Mouse (Mus musculus) liver (tissue): ENCODE data around the gene B4galt3.

Experiments
- DNase-seq: peaks from one replicate; pipeline ENCODE4 v3.0.0-alpha.2; 2020; ENCODE audit warnings: mixed read lengths

Gene B4galt3

DNA sequence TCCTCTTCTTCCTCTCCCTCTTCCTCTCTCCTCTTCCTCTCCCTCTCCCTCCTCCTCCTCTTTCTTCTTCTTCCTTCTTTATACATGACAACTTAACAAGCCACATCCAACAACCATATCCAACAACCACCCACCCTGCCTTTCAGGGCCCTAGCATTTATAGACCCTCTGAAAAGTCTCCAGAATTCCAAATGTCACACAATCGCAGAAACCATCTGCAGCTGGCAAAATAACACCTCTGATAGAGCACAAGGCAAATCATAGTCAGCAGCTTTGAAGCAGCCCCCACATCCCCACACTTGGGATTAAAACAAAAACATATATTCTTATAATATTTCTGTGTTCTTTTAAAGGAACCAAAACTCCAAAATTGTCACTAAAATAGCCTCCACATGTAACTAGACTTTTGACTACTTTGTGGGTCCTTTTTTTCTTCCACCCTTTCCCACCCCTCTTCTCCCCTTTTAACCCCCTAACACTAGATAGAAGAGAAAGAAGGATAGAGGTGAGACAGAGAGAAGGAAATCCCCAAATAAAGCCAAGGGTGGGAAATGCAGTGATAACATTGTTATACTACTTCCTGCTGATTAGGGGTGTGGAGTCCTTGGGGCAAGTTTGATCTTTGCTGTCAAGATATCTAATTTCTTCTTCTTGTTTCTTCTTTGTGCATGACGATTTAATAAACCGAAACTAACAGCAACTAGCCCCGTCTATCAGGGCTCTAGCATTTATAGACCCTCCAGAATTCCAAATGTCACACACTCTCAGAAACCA lies 4.0 kb upstream of the B4galt3 start:
- no peak for DNase-seq

DNA sequence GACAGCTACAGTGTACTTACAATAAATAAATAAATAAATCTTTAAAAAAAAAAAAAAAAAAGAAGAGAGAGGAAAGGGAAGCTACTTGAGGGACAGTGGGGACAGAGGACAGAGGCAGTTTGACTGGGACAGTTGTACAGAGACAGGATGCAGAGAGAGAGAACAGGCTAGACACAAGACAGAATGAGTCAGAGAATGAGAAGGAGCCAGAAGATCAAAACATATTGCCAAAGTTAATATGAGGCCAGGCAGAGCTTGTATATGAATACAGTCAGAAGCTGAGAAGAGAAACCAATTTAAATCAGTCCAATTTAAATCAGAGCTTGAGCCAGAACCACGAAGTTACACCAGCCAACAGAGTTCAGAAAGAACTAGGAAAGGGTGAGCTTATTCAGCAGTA lies 1.8 kb upstream of the B4galt3 start:
- DNase-seq: no peak

DNA sequence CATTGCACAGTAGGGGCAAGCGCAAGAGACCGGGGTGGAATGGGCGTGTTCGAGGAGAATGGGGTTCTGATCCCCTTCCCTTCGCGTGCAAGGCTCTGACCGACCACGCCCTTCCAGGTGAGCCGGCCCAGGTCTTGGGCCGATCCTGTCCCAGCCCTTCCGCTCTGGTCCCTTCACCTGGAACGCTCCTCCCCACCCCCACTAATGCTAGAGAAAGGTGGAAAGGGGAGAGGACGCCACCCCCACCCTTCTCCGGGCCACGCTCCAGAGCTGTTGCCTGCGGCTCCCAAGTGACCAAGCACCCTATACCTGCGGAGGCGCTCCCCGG lies 409 bp downstream of the B4galt3 start:
- DNase-seq: peak; percentile 68

DNA sequence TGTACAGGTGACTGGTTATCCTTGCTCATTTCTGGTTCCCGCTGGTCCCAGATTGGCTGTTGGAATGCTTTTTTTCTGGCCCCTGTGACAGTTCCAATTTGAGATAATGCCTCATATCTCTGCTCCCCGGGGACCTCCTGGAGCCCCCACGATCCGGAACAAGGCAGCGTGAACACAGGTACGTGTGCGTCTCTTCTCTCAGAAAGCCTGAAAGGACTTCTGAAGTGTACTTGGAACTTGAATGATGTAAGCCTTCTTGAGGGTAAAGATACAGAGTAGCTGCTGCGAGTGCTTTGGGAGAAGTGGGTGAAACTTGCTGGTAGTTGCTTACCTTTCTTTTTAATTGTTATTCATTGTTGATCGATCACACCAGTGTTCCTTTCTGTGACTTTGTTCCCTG lies 1.1 kb downstream of the B4galt3 start:
- peak; percentile 46 for DNase-seq

DNA sequence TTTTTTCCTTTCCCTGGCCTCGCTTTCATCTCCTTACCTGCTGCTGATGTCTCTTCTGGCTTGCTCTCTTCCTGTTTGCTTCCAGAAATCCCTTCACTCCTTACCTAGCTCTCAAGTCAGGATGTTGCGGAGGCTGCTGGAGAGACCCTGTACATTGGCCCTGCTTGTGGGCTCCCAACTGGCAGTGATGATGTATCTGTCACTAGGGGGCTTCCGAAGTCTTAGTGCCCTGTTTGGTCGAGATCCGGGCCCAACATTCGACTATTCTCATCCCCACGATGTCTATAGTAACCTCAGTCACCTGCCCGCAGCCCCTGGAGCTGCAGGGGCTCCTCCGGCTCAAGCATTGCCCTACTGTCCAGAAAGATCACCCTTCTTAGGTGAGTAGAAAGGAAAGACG lies 1.5 kb downstream of the B4galt3 start:
- DNase-seq: no peak

DNA sequence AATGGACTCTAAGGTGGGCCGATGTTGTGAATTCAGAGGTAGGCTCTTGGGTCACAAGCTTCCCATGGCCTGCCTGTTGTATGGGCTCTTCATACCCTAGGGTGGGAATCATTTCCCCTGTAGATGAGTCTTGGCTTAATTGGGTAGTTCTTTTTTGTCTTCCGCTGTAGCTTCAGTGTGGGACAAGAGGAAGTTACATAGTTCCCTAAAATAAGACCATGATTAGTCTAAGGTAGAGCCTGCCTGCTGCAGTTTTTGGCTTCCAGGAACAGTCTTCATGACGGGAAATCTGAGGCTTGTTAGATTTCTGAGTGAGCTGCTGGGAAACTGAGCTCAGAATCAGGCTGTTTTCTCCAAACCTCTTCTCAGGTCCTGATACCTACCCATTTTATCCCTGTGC lies 2.0 kb downstream of the B4galt3 start:
- DNase-seq: no peak

DNA sequence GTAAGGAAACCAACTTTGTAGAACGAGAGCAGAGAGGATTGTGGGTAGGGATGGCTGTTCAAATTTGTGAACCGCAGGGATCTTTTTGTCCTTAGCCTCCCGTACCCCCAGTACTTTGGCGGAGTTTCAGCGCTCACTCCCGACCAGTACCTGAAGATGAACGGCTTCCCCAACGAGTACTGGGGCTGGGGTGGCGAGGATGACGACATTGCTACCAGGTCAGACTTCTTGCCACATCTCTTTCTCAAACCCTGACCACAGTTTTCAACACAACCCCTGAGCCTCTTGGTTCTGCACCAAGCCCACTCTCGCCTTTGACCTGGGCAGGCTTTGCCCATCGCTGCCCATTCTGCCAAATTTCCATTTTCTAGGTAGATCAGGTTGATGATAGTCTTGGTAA lies 4.0 kb downstream of the B4galt3 start:
- DNase-seq: no peak

DNA sequence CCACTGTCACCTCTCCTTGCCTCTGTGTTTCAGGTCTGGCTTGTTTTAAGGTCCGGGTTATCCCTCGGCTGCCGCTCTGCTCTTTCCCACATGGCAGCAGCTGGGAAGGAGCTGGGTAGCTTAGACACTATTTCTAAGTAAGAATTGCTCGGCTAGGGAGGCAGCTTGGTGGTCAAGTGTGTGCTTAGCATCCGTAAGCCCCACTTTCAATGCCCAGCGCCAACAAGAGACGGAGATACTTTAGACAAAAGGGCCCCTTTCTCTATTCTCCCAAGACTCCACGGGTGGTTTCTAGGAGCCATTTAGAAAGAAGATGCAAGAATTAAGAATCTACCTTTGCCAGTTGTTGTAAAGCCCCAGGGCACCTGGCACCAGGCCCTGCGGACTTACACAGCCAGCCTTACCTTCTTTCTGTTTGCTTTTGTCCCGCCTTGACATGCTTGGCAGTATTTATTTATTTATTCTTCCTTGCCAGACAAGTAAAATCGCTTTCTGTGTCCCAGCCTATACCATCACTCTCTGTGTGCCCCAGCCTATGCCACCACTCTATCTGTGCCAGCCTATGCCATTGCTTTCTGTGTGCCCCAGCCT lies 5.1 kb downstream of the B4galt3 start:
- DNase-seq: no peak

DNA sequence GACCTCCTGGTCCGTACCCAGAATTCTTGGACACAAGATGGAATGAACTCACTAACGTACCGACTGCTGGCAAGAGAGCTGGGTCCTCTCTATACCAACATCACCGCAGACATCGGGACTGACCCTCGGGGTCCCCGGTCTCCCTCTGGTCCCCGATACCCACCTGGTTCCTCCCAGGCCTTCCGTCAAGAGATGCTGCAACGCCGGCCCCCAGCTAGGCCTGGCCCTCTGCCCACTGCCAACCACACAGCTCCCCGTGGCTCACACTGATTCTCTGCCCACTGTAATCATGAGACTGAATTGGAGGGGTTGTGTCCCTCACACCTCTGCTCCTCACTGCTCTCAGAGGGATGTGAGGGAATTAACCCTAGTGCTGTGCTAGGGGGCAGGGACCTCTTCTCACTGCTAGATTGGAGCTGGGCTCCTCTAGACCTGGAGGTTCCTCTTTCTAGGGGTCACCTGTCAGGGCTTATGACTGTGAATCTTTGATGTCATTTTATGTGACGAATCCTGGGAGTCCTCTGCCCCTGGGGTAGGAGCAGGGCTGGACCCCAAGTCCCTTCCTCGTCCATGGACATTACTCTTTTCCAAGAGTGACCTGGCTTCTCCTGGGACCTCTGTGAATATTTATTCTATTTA lies 6.1 kb downstream of the B4galt3 start:
- DNase-seq: no peak

DNA sequence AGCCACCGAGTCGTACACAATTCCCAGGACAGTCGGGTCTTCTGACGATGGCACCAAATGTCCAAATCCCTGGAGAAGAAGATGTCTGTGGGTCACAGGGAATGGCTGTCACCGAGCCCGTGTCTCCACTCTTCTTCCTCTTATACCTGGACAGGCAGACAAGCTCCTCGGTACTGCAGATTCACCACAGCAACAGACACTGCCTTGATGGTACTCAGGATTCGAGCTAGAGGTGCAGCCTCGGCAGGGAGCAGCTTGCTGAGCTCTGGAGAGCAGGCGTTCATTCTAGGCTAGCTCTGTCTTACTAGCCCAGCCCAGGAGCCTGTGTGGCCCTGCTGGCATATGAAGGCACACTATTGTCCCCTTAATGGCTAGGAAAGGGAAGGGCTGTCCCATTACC lies 7.6 kb downstream of the B4galt3 start:
- DNase-seq: no peak

DNA sequence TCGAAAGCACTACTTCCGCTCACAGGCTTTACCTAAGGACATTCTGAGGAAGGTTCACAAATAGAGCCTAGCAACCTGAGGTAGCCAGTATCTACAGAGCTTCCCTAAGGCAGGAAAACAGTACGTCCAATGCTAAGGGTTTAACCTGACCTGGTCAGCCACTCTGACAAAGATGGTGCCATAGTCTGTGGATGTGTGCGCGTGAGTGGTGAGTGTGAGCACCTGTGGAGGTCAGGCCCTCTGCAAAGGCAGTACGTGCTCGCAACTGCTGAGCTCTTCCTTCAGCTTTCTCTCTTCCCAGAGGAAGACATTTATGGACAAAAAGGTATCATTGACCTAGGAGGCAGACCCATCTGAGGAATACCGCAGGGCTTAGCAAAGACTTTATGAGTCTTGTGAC lies 8.3 kb downstream of the B4galt3 start:
- no peak for DNase-seq

DNA sequence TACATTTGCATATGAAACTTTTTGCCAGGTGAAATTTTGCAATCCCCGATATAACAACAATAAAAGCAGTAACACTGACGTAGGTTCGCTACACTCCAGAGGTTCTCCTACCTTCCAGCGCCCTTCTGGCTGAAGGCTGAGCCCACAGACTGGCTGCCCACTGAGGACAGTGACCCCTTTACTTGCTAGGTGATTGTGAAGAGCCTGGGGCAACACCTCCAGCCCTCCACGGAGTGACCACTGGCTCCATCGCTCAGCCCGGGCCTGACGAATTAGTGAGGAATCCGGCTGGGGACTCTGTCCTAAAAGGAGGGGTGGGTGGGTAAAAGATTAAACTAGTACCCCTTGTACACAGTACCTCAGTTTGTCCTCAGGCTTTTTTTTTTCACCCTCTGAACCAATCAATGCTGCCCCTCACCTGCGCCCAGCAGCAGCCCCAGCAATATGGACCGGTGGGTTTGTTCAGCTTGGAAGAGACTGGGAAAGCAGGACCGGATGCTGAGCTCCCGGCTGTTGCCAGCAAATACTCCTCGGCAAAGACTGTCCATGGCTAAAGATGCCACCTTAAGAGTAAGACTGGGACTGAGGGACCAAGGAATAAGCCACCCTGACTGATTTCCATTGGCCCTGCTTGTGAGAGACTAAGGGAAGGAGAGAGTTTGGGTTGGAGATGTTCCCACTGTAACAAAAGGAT lies 9.0 kb downstream of the B4galt3 start:
- DNase-seq: no peak

DNA sequence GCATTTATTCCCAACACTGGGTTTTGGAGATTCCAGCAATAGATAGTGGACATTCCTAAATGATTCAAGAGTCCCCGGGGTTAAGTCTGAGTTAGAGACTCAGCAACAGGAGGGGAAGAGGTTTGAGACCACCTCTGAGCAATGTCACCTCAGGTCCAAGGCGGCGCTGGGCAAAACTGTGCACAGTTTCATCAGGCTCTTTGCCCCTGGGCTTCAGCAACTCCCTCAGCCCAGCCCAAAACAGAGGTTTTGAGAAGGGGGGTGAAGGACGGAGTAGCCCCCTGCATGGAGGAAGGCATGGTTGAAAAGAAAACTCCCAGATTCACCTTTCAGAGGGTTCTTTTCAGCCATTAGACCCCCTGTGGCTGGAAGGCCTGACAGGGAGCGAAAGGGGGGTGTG lies 9.6 kb downstream of the B4galt3 start:
- no peak for DNase-seq

DNA sequence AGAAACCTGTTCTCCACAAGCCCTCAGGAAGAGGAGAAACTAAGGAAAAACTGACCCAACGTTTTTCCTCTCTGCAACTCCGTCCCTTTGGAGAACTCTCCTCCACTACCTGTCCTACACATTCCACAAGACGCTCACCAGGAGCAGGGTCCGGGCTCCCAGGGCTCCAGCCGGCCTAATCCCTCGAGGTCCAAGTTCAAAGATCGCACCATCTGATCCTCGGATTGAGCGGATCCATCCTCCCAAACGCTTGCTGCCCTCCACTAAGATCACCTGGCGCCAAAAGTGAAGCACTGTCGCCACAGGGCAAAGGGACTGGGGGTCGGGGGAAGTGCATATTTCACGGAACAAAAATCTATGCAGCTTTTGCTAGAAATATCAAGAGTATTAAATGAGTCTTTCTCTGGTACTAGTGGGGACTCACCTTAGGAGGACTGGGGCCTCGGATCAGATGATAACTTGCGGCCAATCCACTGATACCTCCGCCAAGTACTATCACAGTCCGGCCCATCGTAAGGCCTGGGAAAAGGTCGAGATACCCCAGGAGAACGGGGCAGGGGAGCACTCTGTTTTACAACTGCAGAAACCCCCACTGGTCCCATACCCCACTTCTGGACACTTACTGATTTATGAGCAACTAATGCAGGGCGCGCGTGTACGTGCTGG lies 10.3 kb downstream of the B4galt3 start:
- DNase-seq: no peak

DNA sequence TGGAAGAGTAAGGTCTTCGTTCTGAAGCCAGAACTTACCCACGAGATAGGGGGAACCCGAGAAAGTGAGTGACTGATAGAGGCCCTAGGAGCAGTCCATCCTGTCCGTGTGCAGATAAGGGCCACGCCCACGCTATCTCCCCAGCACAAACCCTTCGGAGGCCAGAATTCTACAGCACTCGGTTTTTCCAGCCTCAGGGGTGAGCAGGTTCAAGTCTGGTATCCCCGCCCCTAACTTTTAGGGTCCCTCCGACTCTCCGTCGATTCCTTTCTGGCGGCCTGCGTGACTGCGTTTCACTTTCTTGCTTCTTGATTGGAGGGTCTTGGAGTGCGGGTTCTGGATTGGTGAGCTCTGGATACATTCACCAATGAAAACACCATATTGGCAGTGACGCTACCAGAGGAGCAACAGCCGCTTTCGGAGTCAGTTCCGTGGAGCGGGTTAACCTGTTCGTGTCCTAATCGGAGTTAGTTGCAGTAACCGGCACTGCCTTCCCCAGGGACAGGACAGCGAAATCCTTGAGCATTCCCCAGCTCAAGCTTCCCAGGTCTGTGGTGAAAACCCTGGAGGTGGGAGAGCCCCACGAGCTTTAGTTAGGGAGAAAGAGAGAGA lies 10.9 kb downstream of the B4galt3 start, which contains the start of gene Ppox:
Ppox (minus strand) TSS at position 271 of the 612 bp plus-strand sequence.
- DNase-seq: peak; percentile 95

DNA sequence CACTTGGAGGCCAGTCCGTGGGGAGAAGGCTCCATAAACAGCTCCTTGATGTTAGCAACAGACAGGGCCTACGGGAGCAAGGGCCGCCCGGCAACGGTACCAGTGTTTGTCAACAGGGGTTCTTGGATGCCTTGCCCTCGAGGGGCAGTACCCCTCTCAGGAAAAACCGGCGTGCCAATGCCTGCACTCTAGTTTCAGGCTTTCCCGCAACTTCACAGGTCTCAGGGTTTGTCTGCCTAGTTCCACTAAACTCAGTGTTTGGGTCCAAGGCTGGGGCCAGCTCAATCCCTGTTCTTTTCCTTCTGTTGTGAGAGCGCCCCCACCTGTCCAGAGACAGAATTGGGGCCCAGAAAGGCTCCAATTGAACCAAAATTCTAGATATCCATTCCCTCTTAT lies 11.4 kb downstream of the B4galt3 start:
- DNase-seq: peak; percentile 91

DNA sequence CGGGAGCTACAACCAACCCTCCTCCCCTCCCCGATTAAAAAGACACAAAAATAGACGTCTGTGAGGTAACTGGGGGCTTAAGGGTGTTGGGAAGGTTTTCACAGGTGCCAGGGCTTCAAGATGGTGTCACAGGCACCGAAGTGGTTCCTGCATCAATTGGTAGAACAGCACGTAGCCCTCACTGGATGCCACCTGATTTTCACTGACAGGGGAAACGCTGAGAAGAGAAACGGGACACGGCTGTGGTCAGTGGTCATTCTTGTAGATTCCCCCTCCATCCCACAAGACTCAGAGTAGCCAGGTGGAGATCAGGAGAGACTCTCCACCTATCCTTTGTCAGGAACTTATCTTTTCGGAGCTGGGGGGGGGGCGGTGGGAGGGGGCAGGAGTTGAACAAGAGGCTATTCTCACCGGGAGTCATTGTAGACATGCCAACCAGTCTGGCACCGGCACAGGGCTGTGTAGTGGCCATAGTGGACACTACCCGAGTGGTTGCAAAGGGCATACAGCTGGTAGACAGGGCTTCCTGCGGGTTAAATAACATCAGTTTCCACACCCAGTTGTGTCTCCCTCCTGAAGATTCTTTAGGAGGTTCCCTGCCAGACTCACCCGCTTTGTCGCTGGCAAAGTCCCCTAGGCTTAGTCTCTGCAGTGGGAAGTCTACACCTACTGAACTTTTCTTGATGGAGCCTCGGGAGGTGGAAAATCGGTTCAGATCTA lies 12.1 kb downstream of the B4galt3 start:
- no peak for DNase-seq

DNA sequence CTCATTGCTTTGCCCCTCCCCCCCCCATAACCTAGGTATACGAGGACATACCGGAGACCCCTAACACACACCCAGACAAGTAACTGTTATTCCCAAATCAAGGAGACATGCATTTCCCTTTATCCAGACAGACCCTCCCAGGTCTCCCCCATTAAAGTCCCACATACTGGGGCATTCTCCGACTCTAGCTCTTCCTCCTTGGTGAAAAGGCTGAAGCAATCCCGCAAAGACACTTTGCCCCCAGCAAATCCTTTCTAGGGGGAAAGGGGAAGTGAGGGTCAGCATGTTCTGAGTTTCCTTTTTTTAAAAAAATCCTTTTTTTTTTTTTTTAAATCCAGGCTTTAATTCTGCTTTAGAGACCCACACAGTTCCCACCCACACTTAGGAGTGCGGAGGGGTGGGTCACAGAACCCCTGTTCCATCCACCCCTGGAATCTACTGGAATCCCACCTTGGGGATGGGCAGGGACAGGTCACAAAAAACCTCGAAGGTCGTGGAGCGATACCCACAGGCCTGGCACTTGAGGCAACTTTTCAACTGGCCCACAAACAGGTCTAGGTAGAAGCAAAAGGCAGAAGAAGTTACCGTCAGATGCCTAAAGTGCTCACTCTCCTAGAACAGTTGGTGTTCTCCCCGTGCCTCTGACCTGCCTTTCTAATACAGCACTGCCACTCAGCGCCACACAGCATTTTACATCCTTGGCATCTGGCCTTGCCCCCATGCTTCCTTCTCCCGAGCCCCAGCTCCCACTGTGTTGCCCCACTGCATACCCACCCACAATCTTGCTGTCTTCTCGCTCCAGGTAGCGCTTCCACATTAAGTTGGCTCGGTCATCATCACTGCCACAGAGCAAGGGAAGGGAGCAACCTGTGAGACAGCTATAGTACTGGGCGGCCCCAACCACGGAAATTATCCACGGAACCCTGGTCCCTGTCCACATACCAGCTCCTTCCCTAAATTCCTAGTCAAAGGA lies 13.3 kb downstream of the B4galt3 start:
- DNase-seq: no peak

DNA sequence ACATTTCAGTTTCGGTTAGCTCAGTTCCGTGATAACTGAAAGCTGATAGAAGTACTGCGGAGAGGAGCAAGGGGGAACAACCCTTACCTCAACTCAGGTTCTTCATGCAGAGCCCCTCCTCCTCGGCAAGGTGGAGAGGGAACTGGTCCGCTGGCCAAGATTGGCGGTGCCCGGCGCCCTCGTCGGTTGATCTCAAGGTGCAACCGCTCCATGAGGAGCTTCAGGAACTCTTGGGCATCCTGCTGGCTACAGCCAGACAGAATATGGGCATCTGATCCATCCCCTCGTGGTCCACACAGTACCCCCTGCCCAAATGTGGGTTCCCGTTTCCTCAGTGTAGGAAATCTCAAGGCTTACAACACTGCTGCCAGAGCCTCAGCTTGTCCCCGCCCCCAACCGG lies 14.4 kb downstream of the B4galt3 start:
- DNase-seq: no peak

DNA sequence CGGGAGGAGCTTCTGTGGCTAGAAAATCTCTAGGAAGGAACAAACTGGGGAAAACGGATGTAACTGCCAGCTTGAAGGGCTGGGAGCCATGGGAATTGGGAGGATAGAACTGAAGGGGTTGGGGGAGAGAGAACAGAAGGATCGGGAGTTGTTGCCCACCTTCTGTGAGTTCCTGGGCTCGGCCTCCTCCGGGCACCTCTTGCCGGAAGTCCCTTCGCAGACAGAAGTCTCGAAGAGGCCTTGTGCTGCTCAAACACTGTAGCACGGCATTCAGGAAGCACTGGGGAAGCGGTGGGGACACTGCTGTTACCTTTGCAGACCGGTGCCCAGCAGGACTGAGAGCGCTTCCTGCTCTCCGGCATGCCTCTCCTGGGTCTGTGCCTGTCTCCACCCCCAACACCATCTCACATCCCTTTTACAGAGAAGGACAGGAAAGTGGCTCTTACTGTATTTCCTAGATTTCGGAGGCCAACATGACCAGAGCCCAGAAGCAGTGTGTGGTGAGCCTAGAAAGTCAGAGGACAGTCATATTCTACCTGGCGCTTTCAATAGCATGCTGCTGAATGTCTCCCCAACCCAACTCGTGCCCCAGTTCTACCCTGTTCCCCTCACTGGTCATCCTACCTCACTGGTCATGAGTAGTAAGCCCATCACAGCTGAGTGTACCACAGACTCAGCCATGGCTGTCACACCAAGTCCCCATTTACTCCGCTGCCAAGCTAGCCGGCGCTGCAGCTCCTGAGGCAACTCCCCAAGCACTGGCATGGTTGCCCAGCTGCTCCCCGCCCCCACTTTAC lies 15.2 kb downstream of the B4galt3 start:
- DNase-seq: no peak
